Mouse (Mus musculus) left cerebral cortex, postnatal 36 days (tissue): ENCODE data around the gene Ccdc88b. TPM values are rescaled to one million over a fixed set of nuclear protein-coding genes. Genes with fewer than 3 reads are reported as not detected.
A peak's percentile ranks its signal among the peaks of the same experiment; 100 is the strongest.

ENCODE experiments used
- DNase-seq, 2 experiments: peaks; one replicate each; pipeline ENCODE4 v3.0.0; 2021 to 2022; ENCODE audit warnings: low spot score in 2 of 2, mixed read lengths in 1 of 2
- intact Hi-C: fragments of 180-260 bp; cut with DNase I; formaldehyde crosslinking; loops from one replicate; pipeline ENCODE4 v1.15.1; 2025
- total RNA-seq, 2 experiments: library from RNA; stranded (reverse); gene quantifications; 2 replicates each; pipeline ENCODE4 v1.2.3; 2021

Gene Ccdc88b
- total RNA-seq, 2 experiments from 2014 or later, result 2.3 to 3.7 TPM

DNA sequence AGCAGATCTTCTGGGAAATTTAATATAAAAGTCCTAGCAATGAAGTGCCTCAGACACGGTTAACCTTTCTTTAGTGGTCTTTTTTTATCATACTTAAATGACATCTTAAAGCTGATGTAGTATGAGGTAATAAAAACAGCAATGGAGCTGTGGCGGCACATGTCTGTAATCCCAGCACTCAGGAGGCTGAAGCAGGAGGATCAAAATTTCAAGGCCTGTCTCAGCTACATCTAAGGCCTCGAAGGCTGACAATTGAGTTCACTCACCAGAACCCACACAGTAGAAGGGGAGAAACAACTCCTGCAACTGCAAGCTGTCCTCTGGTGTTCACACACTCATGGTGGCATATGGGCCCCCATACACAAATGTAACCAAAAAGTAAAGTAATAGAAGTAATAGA, 2.0 kb upstream of the Ccdc88b start:
- no peak for DNase-seq
- intact Hi-C loops, result loop anchor here (5.0 kb wide), 1 partner anchor 37 kb away; no protein-coding TSS in a partner anchor

DNA sequence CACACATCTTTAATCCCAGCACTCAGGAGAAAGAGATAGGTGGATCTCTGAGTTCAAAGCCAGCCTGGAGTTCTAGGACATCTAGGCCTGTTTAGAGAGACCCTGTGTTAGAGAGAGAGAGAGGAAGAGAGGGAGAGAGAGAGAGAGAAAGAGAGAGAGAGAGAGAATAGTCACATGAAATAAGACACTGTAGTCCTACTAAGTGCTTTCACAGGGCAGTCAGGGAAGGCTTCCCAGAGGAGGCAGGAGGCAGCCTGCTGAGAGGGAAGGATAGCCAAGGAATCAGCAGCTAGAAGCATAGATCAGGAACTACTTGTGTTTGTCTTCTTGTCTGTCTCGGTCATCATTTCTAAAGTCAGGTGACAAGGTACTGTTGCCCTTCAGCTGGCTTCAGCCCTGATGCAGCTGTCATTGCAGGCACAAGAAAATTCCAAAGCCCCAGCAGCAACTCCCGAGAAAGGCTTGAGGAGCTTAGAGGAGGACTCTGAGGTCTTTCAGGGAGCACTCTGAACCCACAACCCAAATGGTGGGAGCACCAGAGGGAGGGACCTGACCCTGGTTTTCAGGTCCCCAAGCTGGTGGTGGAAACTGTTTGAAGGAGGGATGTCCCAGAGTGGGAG, 1.1 kb upstream of the Ccdc88b start:
- no peak for DNase-seq
- intact Hi-C loops, result no loop called here

DNA sequence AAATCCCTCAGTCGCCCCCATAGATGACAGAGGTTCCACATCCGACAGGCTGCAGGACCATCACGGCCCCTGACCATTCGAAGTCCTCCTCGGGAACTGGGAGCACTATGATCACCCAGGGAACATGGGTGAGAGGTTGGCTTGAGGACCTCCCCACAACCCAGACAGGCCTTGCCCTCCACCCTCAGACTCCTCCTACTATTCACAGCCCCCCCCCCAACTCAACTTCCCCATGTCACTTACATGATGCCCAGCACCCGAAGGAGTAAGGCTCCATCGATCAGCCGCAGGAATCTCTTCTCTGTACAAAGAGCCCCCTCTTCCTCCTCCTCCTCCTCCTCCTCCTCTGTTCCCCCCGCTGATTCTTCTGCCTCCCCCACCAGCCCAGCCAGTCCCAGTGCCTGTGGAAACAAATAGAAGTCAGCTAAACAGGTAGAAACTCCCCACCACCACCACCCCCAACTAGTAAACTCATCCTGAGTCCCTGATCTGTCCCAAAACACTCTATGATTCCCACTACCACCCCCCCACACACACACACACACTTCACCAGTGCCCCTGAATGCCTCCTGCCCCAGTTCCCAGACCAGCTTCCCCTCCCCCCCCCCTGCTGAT, 513 bp downstream of the Ccdc88b start:
- DNase-seq, result no peak
- intact Hi-C loops, result no loop called here

DNA sequence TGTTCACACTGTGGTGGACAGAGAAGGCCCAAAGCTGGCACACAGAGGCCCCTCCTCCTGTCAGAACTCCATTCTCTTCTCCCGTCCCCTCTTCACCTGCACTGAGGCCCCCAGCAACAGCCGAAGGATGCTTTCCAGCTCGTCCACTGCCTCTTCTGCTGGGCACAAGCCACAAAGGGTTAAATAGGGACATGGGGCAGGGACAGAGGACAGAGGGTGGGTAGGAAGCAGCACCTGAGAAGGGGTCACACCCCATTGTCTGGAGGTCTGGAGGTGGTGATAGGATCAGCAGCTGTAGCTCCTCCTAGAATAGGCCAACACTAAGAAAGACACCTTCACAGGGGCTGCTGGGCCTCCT, 1.0 kb downstream of the Ccdc88b start:
- no peak for DNase-seq
- intact Hi-C loops, result no loop called here

DNA sequence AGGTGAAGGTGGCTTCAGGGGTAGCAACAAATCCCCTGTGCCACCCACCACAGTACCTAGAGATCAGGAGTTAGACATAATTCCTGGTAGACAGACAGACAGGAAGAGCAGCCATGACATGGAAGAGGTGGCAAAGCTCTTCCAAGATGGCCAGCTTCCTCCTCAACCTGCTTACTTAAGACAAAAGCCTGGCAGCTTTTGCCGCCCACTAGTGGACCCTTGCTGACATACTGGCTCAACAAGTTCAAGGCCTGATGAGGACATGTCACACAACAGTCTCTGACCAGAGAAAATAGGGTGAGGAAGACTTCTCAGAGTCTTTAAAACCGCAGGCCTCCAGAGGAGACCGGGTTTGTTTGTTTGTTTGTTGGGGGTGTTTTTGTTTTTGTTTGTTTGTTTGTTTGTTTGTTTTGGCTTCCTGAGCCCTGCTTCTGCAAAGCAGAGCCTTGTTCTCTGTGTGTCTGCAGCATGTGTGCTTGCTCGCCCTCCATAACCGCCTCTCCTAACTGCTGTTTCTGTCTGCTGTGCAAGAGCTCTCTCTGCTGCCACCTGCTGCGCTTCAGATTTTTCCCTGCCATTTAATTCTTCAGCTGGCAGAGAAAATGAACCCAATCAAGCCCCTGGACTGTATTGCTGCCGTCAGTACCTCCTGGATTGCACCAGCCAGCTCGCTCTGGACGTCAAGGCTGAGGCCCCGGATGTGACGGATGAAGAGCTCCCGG, 1.6 kb downstream of the Ccdc88b start:
- intact Hi-C loops, result no loop called here
- DNase-seq, result no peak

DNA sequence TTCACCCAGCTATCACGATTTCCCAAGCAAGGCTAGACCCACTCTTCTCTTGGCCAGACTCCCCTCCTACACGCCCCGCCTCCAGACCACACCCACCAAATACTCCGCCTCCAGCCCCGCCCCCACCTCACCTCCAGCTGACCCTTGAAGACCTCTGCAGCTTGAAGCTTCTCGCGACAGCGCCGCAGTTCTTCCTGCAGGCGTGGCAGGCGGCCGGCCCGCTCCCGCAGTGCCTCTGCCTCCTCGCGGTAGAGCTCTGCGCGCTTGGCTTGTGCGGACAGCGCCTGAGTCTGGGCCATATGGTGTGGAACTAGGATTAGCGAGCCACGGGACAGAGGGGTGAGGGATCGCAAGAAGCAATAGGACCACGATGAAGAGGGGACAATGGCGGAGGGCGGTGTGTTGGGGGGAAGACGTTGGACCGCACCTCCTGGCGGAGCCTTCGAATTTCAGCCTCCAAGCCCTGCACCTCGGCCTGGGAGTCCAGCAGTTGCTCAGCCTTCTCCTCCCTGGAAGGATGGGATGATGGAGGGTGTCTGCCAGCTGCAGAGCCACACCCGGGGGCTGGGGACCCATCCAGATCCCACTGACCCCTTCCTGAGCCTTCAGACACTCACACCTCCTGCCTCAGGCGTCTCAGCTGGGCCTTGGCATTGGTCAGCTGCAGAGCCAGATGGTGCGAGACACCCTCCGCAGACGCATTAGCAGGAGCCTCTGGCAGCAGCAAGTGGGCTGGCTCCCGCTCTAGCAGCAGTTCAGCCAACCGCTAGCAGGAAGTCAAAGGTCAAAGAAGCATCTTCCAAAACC, 2.6 kb downstream of the Ccdc88b start:
- no peak for DNase-seq
- intact Hi-C loops, result no loop called here

DNA sequence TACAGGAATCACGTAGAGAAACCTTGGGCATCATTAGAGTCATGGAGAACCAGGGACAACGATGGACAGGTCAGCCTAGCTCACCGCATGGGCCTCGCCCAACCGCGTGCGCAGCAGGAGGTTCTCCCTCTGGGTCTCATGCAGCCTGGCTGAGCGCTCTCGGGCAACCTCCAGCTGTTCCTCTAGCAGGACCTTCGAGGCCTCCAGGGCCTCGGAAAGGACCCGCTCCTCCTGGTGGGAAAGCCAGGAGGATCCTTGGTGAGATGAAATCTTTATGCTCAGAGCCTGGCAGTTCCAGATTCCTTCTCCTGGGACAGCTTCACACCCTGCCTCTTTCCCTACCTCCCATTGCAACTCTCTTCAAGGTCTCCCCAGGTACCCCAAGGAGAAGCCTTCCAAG, 3.4 kb downstream of the Ccdc88b start:
- no peak for DNase-seq
- intact Hi-C loops, result no loop called here

DNA sequence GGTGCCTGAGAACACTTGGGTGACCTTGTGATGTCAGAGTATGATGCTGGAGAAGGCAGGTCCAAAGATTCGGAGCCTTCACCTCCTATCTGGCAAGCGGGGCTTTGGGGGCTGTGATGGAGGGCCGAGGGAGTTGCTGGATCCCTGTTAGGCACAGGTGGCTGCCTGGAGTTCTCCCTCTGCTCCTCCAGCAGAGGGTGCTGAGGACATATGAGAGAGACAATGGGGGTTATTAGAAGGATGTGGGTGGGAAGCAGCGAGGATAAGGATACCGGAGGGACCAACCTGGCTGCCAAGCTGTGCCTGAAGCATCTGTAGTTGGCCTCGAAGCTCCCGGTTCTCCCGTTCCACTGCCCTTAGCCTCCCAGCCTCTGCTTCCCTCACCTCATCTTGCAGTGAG, 4.1 kb downstream of the Ccdc88b start:
- intact Hi-C loops, result no loop called here
- no peak for DNase-seq

DNA sequence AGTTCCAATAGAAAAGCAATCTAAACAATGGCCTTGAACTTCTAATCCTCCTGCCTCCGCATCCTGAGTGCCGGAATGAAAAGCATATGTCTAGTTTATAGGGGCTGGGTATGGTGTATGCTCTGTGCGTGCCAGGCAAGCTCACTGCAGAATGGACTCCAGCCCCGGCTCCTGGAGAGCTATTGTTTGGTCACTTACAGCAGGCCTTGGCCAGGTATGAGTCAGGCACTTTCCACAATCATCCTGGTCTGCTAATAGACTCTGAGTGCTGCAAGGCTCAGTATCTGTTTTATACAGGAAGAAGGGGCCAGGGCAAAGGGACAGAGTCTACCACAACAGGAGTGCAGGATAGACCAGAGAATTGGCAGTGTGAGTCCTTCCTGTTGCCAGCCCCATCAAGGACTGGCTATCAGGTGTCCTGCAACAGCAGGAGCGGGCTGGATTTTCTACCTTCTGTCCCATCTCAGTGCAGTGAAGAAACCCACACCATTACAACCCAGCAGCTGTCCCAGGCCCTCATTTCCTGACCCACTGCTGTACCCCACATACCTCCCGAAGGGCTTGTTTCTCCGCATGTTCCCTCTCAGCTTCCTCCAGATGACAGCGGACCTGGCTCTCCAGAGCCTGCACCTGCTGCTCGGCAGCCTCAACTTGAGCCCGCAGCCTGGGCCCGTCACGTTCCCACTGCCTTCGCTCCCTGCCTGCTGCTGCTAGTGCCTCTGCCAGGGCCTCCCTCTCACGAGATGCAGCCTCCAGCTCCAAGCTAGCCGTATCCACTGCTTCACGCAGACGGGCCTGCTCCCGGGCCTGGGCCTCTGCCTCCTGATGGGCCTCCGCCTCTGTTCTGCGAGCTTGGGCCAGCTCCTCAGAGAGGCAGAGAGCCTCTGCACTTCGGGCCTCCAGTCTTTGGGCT, 5.4 kb downstream of the Ccdc88b start:
- intact Hi-C loops, result no loop called here
- no peak for DNase-seq

DNA sequence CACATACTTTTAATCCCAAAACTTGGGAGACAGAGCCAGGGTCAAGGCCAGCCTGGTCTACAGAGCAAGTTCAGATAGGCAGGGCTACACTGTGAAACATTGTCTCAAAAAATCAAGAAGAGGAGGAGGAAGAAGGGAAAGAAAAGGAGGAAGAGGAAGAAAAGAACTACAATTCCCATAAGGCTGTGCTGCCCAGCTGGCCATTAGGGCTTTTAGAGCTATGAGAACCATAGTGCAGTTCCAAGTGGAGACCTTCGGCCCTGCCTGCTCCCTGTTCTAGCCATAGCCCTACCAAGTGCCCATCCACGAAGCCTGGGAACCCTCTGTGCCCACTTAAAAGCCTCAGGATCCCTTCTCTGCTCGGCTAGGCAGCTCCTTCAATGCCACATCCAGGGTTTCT, 6.5 kb downstream of the Ccdc88b start:
- DNase-seq, result no peak
- intact Hi-C loops, result no loop called here

DNA sequence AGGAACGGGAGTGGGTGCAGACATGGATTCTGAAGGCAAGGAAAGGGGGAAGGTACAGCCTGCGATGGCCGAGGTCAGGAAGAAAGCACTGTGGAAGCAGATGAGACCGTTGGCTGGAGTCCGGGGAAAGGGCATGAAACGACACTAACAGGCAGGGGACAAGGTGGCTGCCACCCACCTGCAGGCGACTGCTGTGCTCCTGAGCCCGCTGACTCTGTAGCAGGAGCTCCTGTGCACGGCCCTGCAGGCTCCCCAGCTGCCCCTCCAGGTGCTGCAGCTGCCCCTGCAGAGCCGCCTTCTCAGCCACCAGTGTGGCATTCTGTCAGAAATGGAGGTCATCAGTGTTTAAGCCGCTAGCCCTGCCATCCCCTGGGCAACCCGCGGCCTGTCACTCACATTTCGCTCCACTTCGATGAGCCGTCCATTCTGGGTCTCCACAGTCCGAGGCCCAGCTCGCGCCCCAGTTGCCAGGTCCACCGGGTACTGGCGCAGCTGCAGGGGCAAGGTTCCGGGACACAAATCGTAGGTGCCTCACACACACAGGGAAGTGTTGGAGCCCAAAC, 8.4 kb downstream of the Ccdc88b start:
- no peak for DNase-seq
- intact Hi-C loops, result no loop called here

DNA sequence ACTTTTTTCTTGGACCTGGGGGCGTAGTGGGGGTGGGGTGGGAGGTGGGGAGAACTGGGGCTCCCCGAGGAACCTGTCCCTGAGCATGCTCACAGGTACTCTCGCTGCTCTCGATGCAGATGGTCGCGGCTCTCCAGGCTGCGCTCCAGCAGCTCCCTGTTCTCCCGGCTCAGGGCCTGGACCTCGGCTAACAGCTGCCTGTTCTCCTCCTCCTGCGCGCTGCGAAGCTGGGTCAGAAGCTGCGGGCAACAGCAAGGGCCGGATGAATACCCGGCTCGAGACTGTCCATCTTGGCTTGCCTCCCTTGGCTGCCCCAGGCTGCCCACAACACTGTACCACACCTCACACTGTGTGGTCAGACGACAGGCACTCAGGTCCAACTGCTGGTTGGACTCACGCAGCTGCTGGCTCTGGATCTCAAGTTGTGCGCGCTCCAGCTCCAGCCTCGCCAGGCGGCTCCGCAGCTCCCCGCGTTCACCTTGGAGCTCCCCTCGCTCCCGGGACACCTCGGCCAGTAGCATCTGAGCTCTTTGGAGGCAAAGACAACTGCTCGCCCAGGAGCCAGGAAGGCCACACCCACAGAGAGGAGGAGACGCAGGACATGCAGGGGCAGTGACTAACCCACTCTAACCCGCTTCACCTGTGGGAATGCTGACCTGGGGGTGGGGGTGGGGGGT, 10.0 kb downstream of the Ccdc88b start:
- intact Hi-C loops, result no loop called here
- peak in 1 of 2 experiments; percentile 12 for DNase-seq

DNA sequence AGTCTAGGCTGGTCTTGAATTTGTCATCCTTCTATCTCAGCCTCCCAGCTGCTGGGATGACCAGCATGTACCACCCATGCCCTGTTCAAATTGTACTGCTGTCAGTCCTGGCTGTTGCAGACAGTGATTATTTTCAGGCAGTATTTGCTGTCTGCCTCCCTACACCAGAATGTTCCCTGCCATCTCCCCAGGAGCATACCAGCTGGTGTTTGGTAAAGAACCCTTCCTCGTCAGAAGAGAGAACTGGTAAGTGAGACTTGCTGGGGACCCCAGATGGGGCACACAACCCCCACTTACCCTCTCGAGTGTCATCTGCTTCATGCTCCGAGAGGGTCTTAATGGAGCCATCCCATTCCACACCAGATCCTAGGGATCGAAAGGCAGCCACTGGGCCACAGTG, 12.0 kb downstream of the Ccdc88b start:
- intact Hi-C loops, result no loop called here
- DNase-seq, result peak in 1 of 2 experiments; percentile 3

DNA sequence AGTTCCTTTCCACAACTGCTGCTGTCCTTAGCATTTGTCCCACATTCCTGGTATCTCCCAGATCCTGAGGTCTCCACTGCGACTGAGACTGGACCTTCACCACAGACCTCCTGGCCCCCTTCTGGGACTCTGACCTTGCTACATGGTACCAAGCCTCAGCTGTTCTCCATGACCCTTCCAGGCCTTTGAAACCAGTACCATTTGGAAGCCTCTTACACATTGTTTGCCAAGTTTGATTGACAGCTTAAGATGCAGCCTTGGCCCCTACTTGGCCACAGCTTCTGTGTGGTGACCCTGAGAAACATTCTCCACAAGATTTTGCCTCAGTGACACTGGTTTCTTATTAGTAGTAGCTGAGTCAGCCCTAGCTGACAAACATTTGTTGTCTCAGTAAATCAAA, 15.7 kb downstream of the Ccdc88b start:
- intact Hi-C loops, result loop anchor here (5.0 kb wide), 2 partner anchors 65 to 340 kb away; partner anchors contain the start of gene Trmt112
- no peak for DNase-seq

DNA sequence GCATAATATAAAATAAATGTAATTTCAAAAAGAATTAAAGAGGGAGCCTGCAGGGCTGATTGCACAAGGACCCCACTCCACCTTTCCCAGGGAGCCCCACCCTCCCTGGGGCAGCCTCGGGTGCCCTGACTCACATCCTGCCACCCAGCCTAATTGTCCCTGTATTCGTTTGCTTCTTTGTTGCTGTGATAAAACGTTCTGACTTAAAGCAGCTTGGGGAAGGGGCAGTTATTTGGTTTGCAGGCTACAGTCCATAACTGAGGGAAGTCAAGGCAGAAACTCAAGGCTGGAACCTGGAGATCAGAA, 16.8 kb downstream of the Ccdc88b start:
- intact Hi-C loops, result loop anchor here (5.0 kb wide), 2 partner anchors 66 to 339 kb away; partner anchors contain the start of gene Trmt112
- no peak for DNase-seq

DNA sequence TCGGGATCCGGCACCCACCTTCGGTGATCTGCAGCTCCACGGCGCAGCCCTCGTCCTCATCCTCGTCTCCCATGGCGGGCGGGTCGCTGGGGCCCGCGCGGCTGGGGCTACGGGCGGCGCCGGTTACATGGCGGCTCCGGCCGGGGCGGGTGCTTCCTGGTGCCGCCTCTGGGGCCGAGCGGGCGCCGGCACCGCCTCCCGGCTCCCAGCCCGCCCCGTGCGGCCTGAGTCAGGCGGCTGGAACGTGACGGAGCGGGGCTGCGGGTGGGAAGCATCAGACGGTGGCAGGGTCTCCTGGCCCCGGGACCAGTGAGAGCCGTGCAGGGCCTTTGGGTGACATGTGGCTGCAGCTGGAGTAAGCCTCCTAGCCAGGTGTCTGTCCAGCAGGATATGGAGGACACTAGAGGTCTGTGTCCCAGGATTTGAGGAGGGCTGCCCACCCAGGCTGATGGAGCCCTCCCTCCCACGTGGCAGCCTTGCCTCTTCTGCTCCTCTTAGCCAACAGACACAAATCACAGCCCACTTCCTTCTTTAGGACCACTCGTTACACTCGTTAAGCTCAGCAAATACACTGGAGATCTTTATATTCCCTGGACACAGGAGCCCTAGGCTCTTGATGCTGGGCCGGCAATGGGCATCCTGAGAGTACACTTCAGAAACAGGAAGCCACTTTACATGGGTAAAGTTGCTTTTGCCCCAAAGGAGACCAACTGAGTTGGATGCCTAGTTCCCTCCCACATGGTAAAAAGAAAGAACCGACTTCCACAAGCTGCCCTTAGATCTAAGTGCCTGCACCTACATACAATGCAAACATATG, 17.3 kb downstream of the Ccdc88b start, which contains the start of gene Rps6ka4:
TSS of gene Rps6ka4 (minus strand) at position 162 of the 817 bp plus-strand sequence.
- peak; percentile 71 to 82 for DNase-seq
- intact Hi-C loops, result loop anchor here (5.0 kb wide), 2 partner anchors 67 to 338 kb away; partner anchors contain the start of gene Trmt112
